Mouse (Mus musculus) CH12.LX (cell line): Measurements from ENCODE around the gene Ass1.

Experiments
- CTCF ChIP-seq, 2 experiments: IDR thresholded peaks in 1 of 2; conservative IDR thresholded peaks in 1 of 2; 2 replicates each; pipeline ENCODE4 v1.5.1; 2011 to 2012; ENCODE audit warnings: low read depth in 2 of 2, low read length in 2 of 2, improper control_type of control experiment in 1 of 2, inconsistent platforms in 1 of 2, mild to moderate bottlenecking in 1 of 2, moderate library complexity in 1 of 2
- EP300 ChIP-seq: IDR thresholded peaks from 2 replicates; pipeline ENCODE4 v1.6.1; 2011; ENCODE audit warnings: low read length, improper control_type of control experiment
- HCFC1 ChIP-seq: IDR thresholded peaks from 2 replicates; pipeline ENCODE4 v1.6.1; 2012; ENCODE audit warnings: low read depth, mild to moderate bottlenecking, inconsistent platforms, low read length, improper control_type of control experiment
- MAZ ChIP-seq: IDR thresholded peaks from 2 replicates; pipeline ENCODE4 v1.6.1; 2012; ENCODE audit warnings: low read depth, mild to moderate bottlenecking, inconsistent platforms, low read length, improper control_type of control experiment, moderate library complexity
- NELFE ChIP-seq: IDR thresholded peaks from 2 replicates; pipeline ENCODE4 v1.6.1; 2011; ENCODE audit warnings: low read depth, low read length, improper control_type of control experiment
- RCOR1 ChIP-seq: conservative IDR thresholded peaks from 2 replicates; pipeline ENCODE4 v1.6.1; 2012; ENCODE audit warnings: low read depth, mild to moderate bottlenecking, inconsistent platforms, low read length, improper control_type of control experiment

- TF ChIP-seq CTCF (conservative IDR thresholded peaks at IDR 0.05 in 1 of 2, IDR thresholded peaks at IDR 0.05 in 1 of 2; ENCODE audit: low read depth in 2 of 2, low read length in 2 of 2) (no peak), EP300 (no peak), HCFC1 (no peak), RCOR1 (no peak), NELFE (no peak), MAZ (no peak)
Measured at GRCm38 (mm10) chr2:31477234-31478161, 7.5 kb downstream of the Ass1 start.
